Mouse (Mus musculus): Measurements from ENCODE around the gene Urgcp.

- TF ChIP-seq CTCF (IDR thresholded peaks at IDR 0.05; ENCODE audit: control insufficient read depth, insufficient read depth, low read length) (no peak), POLR2A (IDR thresholded peaks at IDR 0.05; ENCODE audit: borderline replicate concordance, control insufficient read depth, low read depth, low read length) (no peak)
Measured at GRCm38 (mm10) chr11:5738888-5739632, 23.1 kb downstream of the Urgcp start.

Data from bone marrow, adult 2 months (tissue).